Mouse (Mus musculus): Measurements from ENCODE around the gene Tango6. TPM values are rescaled to one million over a fixed set of nuclear protein-coding genes. Genes with fewer than 3 reads are reported as not detected.

Gene Tango6
- polyA plus RNA-seq, 1 experiment from 2014 or later, result 10.3 TPM

DNA sequence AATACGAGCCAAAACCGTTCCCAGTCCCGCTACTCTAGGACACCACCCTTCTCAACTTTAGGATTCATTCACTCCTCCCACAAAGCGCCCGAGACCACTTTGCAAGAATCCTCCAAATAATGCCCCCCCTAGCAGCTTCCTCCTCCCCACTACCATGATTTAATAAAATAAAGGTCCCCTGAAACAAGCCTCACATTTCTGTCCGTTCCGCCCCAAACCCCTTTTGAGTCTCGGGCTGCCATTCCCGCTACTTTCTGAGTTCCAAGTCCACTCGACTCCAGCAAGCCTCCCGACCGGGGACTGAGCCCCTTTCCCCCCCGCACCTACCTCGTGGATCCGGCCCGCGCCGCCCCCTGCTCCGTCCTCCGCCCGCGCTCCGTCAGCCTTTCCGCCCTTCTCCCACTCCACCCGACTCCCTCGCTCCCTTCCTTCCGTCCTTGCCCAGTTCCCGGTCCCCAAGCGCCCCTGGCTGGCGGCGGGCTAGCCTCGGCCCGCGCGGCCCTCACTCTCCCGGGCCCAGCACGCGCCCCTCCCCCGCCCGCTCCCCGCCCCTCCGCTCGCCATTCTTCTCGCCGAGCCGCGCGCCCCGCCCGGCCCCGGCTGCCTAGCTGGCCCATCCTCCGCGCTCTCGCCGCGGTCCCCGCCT, 210.1 kb downstream of the Tango6 start:
- Histone ChIP-seq H3K4me1 (peaks cover 29% of the 10 kb centered on the region), H3K27me3 (no peaks in the 10 kb centered on the region), H3K4me3 (peak overlapping the region; percentile 88), H3K9me3 (no peaks in the 10 kb centered on the region), H3K27ac (peak overlapping the region; percentile 95), H3K9ac (peak overlapping the region; percentile 97), H3K4me2 (replicated peaks) (peak overlapping the region; percentile 73), H3K36me3 (peaks cover 32% of the 10 kb centered on the region)
- WGBS, result 1% methylated on average over 51 of the region's 57 CpGs
- ATAC-seq (ENCODE audit: low FRiP score, low read depth), result peak; percentile 85

DNA sequence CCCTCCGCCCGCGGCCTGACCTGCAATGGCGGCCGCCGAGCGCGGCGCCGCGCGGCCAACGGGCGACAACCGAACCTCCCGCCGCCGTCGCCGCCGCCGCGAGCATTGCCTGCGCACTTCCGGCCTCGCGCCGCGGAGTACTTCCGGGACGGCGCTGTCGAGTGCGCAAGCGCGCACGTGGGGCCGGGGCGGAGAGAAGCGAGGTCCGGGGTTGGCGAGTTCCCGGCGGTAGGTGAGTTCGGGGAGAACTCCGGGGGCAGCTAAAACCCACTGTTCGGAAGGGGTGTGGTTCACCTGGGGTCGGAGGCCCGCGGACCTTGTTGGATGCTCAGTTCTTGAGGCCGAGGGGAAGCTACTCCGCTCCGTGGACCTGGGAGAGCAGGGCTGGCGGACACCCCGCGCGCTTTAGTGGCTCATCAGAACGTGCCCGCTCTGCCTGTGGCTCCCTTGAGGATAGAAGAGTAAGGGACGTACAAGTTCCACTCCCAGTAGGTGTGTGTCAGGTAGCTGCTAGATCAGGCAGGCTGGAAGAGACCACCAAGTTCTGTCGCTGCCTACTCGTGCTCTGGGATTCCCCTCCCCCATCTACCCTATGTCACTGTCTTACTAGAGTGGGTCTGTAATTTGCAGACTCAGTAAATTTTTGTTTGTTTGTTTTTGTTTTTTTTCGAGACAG, 210.8 kb downstream of the Tango6 start, which contains the start of gene Utp4:
TSS of gene Utp4 (plus strand) at position 156 of the 676 bp plus-strand sequence.
- Histone ChIP-seq H3K36me3 (peaks cover 39% of the 10 kb centered on the region), H3K27me3 (no peaks in the 10 kb centered on the region), H3K4me1 (peaks cover 29% of the 10 kb centered on the region), H3K4me3 (peak within 1 kb of the TSS; percentile 88), H3K4me2 (replicated peaks) (peak within 1 kb of the TSS; percentile 73), H3K27ac (peak within 1 kb of the TSS; percentile 95), H3K9me3 (no peaks in the 10 kb centered on the region), H3K9ac (peak within 1 kb of the TSS; percentile 97)
- ATAC-seq (ENCODE audit: low FRiP score, low read depth), result peak; percentile 94
- WGBS, result under 1% methylated on average over 61 of the region's 63 CpGs

DNA sequence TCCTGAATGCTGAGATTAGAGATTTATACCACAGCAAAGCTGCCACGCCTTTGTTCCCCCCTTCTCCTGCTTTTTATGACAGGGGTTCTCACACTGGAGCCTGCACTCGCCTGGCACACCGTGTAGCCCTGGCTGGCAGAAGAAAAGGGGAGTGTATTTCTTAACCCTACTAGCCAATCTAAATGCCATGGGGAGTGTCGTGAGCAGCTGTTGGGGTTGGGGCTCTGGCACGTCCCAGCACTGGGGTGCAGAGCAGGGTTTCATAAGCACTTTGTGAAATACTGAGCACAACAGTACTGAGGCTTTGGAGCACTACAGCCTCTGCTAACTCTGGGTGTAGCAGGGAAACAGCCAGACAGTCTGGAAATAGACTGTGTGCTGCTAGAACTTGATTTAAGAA, 216.6 kb downstream of the Tango6 start:
- H3K4me3 ChIP-seq, result no peak overlapping the region
- no peaks in the 10 kb centered on the region for H3K9me3 ChIP-seq
- H3K4me2 ChIP-seq (replicated peaks), result no peak overlapping the region
- ATAC-seq (ENCODE audit: low FRiP score, low read depth), result no peak
- peaks cover 97% of the 10 kb centered on the region for H3K36me3 ChIP-seq
- peaks cover 3% of the 10 kb centered on the region; the same call in 1 of the 2 replicates for H3K4me1 ChIP-seq
- no peak overlapping the region for H3K9ac ChIP-seq
- H3K27me3 ChIP-seq, result no peaks in the 10 kb centered on the region
- 85% methylated on average over 5 of the region's 5 CpGs for WGBS
- H3K27ac ChIP-seq, result no peak overlapping the region

Other genes starting within 250 kb of the Tango6 start
- not detected in 2 replicates for gene 6030452D12Rik, start 182.5 kb upstream of the Tango6 start, polyA plus RNA-seq (2015; fragmentation: Nextera tagmentation; extraction: Ambion mirVana)
- gene Cdh3, start 172.2 kb upstream of the Tango6 start, polyA plus RNA-seq (2015; fragmentation: Nextera tagmentation; extraction: Ambion mirVana), result 55.9 and 57.5 TPM in 2 replicates
- gene Gm10073, start 109.6 kb upstream of the Tango6 start, polyA plus RNA-seq (2015; fragmentation: Nextera tagmentation; extraction: Ambion mirVana), result 13.8 and 15.4 TPM in 2 replicates
- gene Cdh1, start 79.7 kb upstream of the Tango6 start, polyA plus RNA-seq (2015; fragmentation: Nextera tagmentation; extraction: Ambion mirVana), result 18.1 and 19.9 TPM in 2 replicates
- gene Has3, start 187.2 kb downstream of the Tango6 start, polyA plus RNA-seq (2015; fragmentation: Nextera tagmentation; extraction: Ambion mirVana), result 0.15 and 0.25 TPM in 2 replicates
- gene Utp4, start 210.6 kb downstream of the Tango6 start, polyA plus RNA-seq (2015; fragmentation: Nextera tagmentation; extraction: Ambion mirVana), result 68.4 and 69.9 TPM in 2 replicates